Mouse (Mus musculus) layer of hippocampus, postnatal 14 days (tissue): ENCODE results near the gene Rpl11. TPM values are rescaled to one million over a fixed set of nuclear protein-coding genes. Genes with fewer than 3 reads are reported as not detected.
"Not testable (repeated sequence)": the region's sequence is repeated elsewhere in the genome, so short reads cannot be mapped to it uniquely, and the experiment has no call there.

Experiments used
- DNase-seq, 2 experiments: peaks; one replicate each; pipeline ENCODE4 v3.0.0; 2021 to 2022; ENCODE audit warnings: low spot score in 2 of 2, mixed read lengths in 1 of 2
- total RNA-seq, 2 experiments: library from RNA; stranded (reverse); gene quantifications; 2 replicates each; pipeline ENCODE4 v1.2.3; 2021

The Rpl11 gene
- total RNA-seq, 2 experiments from 2014 or later, result 254 to 300 TPM

GRCm38 (mm10) chr4:136071178-136071714 lies 18.0 kb upstream of the Rpl11 start:
- peak; percentile 72 for DNase-seq

- no peak for DNase-seq
Observed at GRCm38 (mm10) chr4:136070592-136070991, 17.4 kb upstream of the Rpl11 start.

- peak; percentile 71 to 80 for DNase-seq
Observed at GRCm38 (mm10) chr4:136069954-136070353, 16.7 kb upstream of the Rpl11 start.

GRCm38 (mm10) chr4:136069313-136069712 lies 16.1 kb upstream of the Rpl11 start:
- no peak for DNase-seq

- no peak for DNase-seq
Observed at GRCm38 (mm10) chr4:136063143-136063542, 9.9 kb upstream of the Rpl11 start.

- not testable (repeated sequence) for DNase-seq
Observed at GRCm38 (mm10) chr4:136059800-136060488, 6.7 kb upstream of the Rpl11 start.

- DNase-seq, result no peak
Observed at GRCm38 (mm10) chr4:136057916-136058315, 4.7 kb upstream of the Rpl11 start.

GRCm38 (mm10) chr4:136056030-136056429 lies 2.8 kb upstream of the Rpl11 start:
- DNase-seq, result no peak

- no peak for DNase-seq
Observed at GRCm38 (mm10) chr4:136053843-136054242, 615 bp upstream of the Rpl11 start.

GRCm38 (mm10) chr4:136052534-136053246 lies 538 bp downstream of the Rpl11 start:
- peak in 1 of 2 experiments; percentile 14 for DNase-seq

GRCm38 (mm10) chr4:136052060-136052459 lies 1.2 kb downstream of the Rpl11 start:
- no peak for DNase-seq

- no peak for DNase-seq
Observed at GRCm38 (mm10) chr4:136050226-136050625, 3.0 kb downstream of the Rpl11 start.

- DNase-seq, result no peak
Observed at GRCm38 (mm10) chr4:136048291-136049032, 4.8 kb downstream of the Rpl11 start.

GRCm38 (mm10) chr4:136047626-136048025 lies 5.6 kb downstream of the Rpl11 start:
- DNase-seq, result no peak

GRCm38 (mm10) chr4:136046888-136047287 lies 6.3 kb downstream of the Rpl11 start:
- DNase-seq, result no peak

- DNase-seq, result no peak
Observed at GRCm38 (mm10) chr4:136045091-136045490, 8.1 kb downstream of the Rpl11 start.

- DNase-seq, result no peak
Observed at GRCm38 (mm10) chr4:136043784-136044400, 9.3 kb downstream of the Rpl11 start.

GRCm38 (mm10) chr4:136035078-136035477 lies 18.1 kb downstream of the Rpl11 start:
- no peak for DNase-seq

- DNase-seq, result no peak
Observed at GRCm38 (mm10) chr4:136033231-136033630, 20.0 kb downstream of the Rpl11 start.

GRCm38 (mm10) chr4:136030968-136031909 lies 22.0 kb downstream of the Rpl11 start:
- DNase-seq, result no peak
